Mouse (Mus musculus) spleen, adult 2 months (tissue): ENCODE results near the gene Heatr5a.
A peak's percentile ranks its signal among the peaks of the same experiment; 100 is the strongest.

ENCODE experiments used
- CTCF ChIP-seq: fragments of 200-500 bp; IDR thresholded peaks from 2 replicates; pipeline ENCODE4 v1.5.1; 2011; ENCODE audit warnings: mild to moderate bottlenecking, inconsistent platforms; ENCODE audit not compliant: insufficient read depth, insufficient read length, insufficient replicate concordance; ENCODE audit errors: extremely low read depth
- POLR2A ChIP-seq: fragments of 200-500 bp; IDR thresholded peaks from 2 replicates; pipeline ENCODE4 v1.6.1; 2011; ENCODE audit warnings: low read depth, low read length, inconsistent platforms

GRCm38 (mm10) chr12:51866226-51866910, 104.8 kb downstream of the Heatr5a start:
- peak; percentile 3; the same call in 1 of the 2 replicates for TF ChIP-seq POLR2A
- TF ChIP-seq CTCF = no peak
